In the genomic region with DNA sequence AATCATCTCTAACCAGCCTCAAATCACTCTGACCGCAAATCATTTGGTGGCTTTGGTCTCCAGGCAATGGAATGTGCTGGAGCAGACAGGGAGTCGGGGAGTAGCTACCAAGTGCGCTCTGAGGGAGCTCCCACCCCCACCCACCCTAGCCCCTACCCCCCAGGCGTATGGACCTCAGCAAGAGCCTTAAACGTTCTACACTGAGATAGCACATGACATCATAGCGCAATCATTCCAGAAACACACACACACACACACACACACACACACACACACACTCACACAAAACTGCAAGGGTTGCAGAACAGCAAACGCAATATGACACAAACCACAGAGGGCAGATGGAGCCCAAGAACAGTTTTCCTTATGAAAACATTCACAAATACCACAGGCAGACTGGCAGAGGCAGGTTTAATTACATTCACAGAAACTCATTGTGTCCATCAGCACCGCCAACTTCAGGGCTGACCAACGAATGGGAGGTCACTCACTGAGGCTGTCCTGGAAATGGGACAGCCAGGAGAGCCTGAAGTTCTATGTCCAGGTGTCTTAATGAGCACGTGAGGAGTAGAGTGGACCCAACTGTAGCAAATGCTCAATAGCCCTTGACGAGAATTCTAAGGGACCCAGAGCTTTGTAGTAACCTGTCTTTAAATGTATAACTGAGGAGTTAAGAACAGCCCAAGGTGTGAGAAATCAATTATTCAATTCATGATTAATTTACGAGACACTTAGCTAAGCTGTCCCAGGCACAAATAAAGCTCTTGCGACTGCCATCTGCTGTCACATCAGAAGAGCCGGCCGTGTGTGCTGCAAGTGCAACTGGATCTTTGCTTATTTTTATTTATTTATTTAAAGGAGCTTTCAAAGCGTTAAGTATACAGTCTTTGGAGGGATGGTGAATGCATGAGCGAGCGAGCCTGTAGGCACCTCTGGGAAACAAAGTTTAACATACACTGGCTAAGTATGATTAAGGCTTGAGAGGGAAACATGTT, we compare ENCODE assay signal across 7 mouse cellular contexts.
A peak's percentile ranks its signal among the peaks of the same experiment; 100 is the strongest.
DNase-seq lines count a peak whose midpoint lies in the region; ATAC-seq and TF ChIP-seq lines count a peak whose summit lies in the region.

No protein-coding gene starts in this region.

- H3K4me2 ChIP-seq in lung, embryonic 15.5 days: peak overlapping the region; percentile 93
- H3K4me2 ChIP-seq in forebrain, embryonic 12.5 days: peak overlapping the region; percentile 75
- H3K4me2 ChIP-seq in limb, embryonic 12.5 days: peak overlapping the region; percentile 67
- peak overlapping the region; percentile 11 for H3K4me2 ChIP-seq in stomach, postnatal 0 days (replicated peaks; ENCODE audit: low read depth)

- H3K4me1 ChIP-seq in lung, embryonic 15.5 days: peaks cover 27% of the 10 kb centered on the region
- no peaks in the 10 kb centered on the region for H3K4me1 ChIP-seq in lung, adult 2 months (ENCODE audit: control insufficient read depth, insufficient read depth, low read length)
- H3K4me1 ChIP-seq in forebrain, embryonic 12.5 days: peaks cover 26% of the 10 kb centered on the region
- peaks cover 33% of the 10 kb centered on the region for H3K4me1 ChIP-seq in limb, embryonic 12.5 days (replicated peaks)
- H3K4me1 ChIP-seq in stomach, postnatal 0 days (replicated peaks; ENCODE audit: control insufficient read depth, insufficient read depth): no peaks in the 10 kb centered on the region

- DNase-seq in lung, adult 2 months: no peak
- DNase-seq in stomach, postnatal 0 days (ENCODE audit: low spot score): no peak
- no peak for DNase-seq in cerebellum, adult 11 months
- DNase-seq in gastrocnemius, postnatal 10 days: no peak

- 21% methylated on average over 18 of the region's 18 CpGs for WGBS in lung, embryonic 15.5 days
- 41% methylated on average over 18 of the region's 18 CpGs for WGBS in lung, adult 2 months
- WGBS in forebrain, embryonic 12.5 days: 48% methylated on average over 18 of the region's 18 CpGs
- WGBS in limb, embryonic 12.5 days: 12% methylated on average over 18 of the region's 18 CpGs
- WGBS in stomach, postnatal 0 days: 37% methylated on average over 18 of the region's 18 CpGs

- no peak for ATAC-seq in lung, embryonic 15.5 days (ENCODE audit: borderline replicate concordance, extremely low read depth, low FRiP score, low TSS enrichment)
- ATAC-seq in forebrain, embryonic 12.5 days (ENCODE audit: low FRiP score): no peak
- peak; percentile 70 for ATAC-seq in limb, embryonic 12.5 days (ENCODE audit: insufficient number of reproducible peaks, insufficient read depth, low FRiP score, low TSS enrichment, low read depth)
- no peak; the same call in 1 of the 2 replicates for ATAC-seq in stomach, postnatal 0 days (ENCODE audit: low FRiP score, low TSS enrichment)

- H3K27ac ChIP-seq in lung, embryonic 15.5 days: no peak overlapping the region
- peak overlapping the region; percentile 20; the same call in 1 of the 2 replicates for H3K27ac ChIP-seq in forebrain, embryonic 12.5 days
- peak overlapping the region; percentile 82 for H3K27ac ChIP-seq in limb, embryonic 12.5 days
- no peak overlapping the region for H3K27ac ChIP-seq in stomach, postnatal 0 days (replicated peaks)

- TF ChIP-seq POLR2A in lung, adult 2 months (IDR thresholded peaks at IDR 0.05; ENCODE audit: borderline replicate concordance, extremely low read depth, low read depth, low read length): no peak

- peak overlapping the region; percentile 54 for H3K4me3 ChIP-seq in lung, embryonic 15.5 days
- no peak overlapping the region for H3K4me3 ChIP-seq in lung, adult 2 months (replicated peaks; ENCODE audit: extremely low read depth, low read depth, low read length)
- 0 out of 2 replicates have a peak overlapping the region, but pooled peaks have one; percentile 14 for H3K4me3 ChIP-seq in forebrain, embryonic 12.5 days (replicated peaks)
- H3K4me3 ChIP-seq in limb, embryonic 12.5 days (replicated peaks): peak overlapping the region; percentile 71
- H3K4me3 ChIP-seq in stomach, postnatal 0 days (ENCODE audit: low read depth, low read length): no peak overlapping the region

- no peak for TF ChIP-seq CTCF in lung, adult 2 months (IDR thresholded peaks at IDR 0.05; ENCODE audit: insufficient read depth, low read length)
- TF ChIP-seq CTCF in stomach, postnatal 0 days (IDR thresholded peaks at IDR 0.05; ENCODE audit: low read depth): peak; percentile 26; the same call in 1 of the 2 replicates

- peaks cover 19% of the 10 kb centered on the region; the same call in 1 of the 2 replicates for H3K27me3 ChIP-seq in lung, embryonic 15.5 days
- no peaks in the 10 kb centered on the region for H3K27me3 ChIP-seq in forebrain, embryonic 12.5 days
- H3K27me3 ChIP-seq in limb, embryonic 12.5 days: no peaks in the 10 kb centered on the region
- H3K27me3 ChIP-seq in stomach, postnatal 0 days (ENCODE audit: control insufficient read depth, insufficient read depth, low read length): no peaks in the 10 kb centered on the region

- no peaks in the 10 kb centered on the region for H3K9me3 ChIP-seq in lung, embryonic 15.5 days
- no peaks in the 10 kb centered on the region for H3K9me3 ChIP-seq in forebrain, embryonic 12.5 days
- no peaks in the 10 kb centered on the region for H3K9me3 ChIP-seq in limb, embryonic 12.5 days
- no peaks in the 10 kb centered on the region for H3K9me3 ChIP-seq in stomach, postnatal 0 days (ENCODE audit: control insufficient read depth, low read length)

- no peak overlapping the region for H3K9ac ChIP-seq in lung, embryonic 15.5 days
- H3K9ac ChIP-seq in forebrain, embryonic 12.5 days: no peak overlapping the region
- peak overlapping the region; percentile 89; the same call in 1 of the 2 replicates for H3K9ac ChIP-seq in limb, embryonic 12.5 days (replicated peaks)
- H3K9ac ChIP-seq in stomach, postnatal 0 days (ENCODE audit: low read length): no peak overlapping the region

- H3K36me3 ChIP-seq in lung, embryonic 15.5 days: no peaks in the 10 kb centered on the region
- peaks cover 15% of the 10 kb centered on the region; the same call in 1 of the 2 replicates for H3K36me3 ChIP-seq in forebrain, embryonic 12.5 days (replicated peaks)
- H3K36me3 ChIP-seq in limb, embryonic 12.5 days: peaks cover 13% of the 10 kb centered on the region; the same call in 1 of the 2 replicates
- no peaks in the 10 kb centered on the region for H3K36me3 ChIP-seq in stomach, postnatal 0 days (ENCODE audit: control insufficient read depth, insufficient read depth, low read length)

- TF ChIP-seq EP300 in stomach, postnatal 0 days (optimal IDR thresholded peaks at IDR 0.05): no peak

Comparison
In these comparisons a context has a peak if more than half of its experiments do, and no peak if none do; other contexts are left out.
1. H3K4me3 ChIP-seq: peak in lung, embryonic 15.5 days (single experiment), forebrain, embryonic 12.5 days (single experiment) and limb, embryonic 12.5 days (single experiment); none in lung, adult 2 months (single experiment) and stomach, postnatal 0 days (single experiment).
2. H3K27ac ChIP-seq: peak in forebrain, embryonic 12.5 days (single experiment) and limb, embryonic 12.5 days (single experiment); none in lung, embryonic 15.5 days (single experiment) and stomach, postnatal 0 days (single experiment).
3. H3K4me2 ChIP-seq: peak in every context shown above with its lines; median percentile 93 in lung, embryonic 15.5 days; 75 in forebrain, embryonic 12.5 days; 67 in limb, embryonic 12.5 days; 11 in stomach, postnatal 0 days.